Mouse (Mus musculus) bone marrow, adult 2 months (tissue): ENCODE data around the gene Nf1.

Experiments used
- CTCF ChIP-seq: fragments of 200-500 bp; IDR thresholded peaks from 2 replicates; pipeline ENCODE4 v1.5.1; 2011; ENCODE audit warnings: low read length, control low read depth; ENCODE audit not compliant: control insufficient read depth, insufficient read depth
- POLR2A ChIP-seq: fragments of 200-500 bp; IDR thresholded peaks from 2 replicates; pipeline ENCODE4 v1.6.1; 2011; ENCODE audit warnings: low read depth, mild to moderate bottlenecking, control low read depth, low read length, borderline replicate concordance; ENCODE audit not compliant: control insufficient read depth

DNA sequence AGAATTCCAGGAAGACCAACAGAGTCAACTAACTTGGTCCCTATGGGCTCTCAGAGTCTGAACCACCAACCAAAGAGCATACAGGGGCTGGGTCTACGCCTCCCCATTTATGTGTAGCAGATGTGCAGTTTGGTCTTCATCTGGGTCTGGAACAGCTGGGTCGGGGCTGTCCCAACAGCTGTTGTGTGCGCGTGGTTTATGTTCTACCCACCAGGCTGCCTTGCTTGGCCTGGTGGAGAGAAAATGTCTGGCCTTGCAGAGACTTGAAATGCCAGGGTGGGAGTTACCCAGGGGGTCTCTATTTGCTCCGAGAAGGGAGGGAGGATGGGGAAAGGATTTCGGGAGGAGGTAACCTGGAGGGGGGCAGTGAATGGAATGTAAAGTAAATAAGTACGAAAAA is 224.0 kb downstream of the Nf1 start:
- TF ChIP-seq POLR2A (no peak), CTCF (no peak)
